Mouse (Mus musculus) neural tube, embryonic 10.5 days (tissue): ENCODE measurements around the gene Ascc2.
"Not testable (repeated sequence)": the region's sequence is repeated elsewhere in the genome, so short reads cannot be mapped to it uniquely, and the experiment has no call there.

Experiments used
- DNase-seq: peaks from one replicate; pipeline ENCODE4 v3.0.0-alpha.2; 2017; ENCODE audit warnings: low spot score; ENCODE audit errors: extremely low spot score

The Ascc2 gene

DNA sequence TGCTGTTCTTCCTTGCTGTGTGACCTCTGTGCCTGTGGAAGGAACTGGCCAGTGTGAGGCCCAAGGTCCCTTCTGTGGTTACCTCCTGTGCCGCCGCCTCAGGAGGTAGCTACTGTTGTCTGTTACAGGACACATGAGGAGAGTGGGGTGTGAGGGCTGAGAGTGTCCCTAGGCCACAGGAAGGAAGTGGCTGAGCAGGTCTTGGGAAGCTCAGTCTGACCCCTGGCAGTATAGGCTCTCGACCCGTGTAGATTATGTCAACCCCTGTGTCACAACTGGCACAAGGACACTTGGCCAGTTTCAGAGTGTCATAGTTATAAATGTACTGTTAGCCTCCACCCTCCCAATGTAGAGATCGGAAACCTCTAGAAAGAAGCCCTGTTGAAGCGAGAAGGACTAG is 46.0 kb downstream of the Ascc2 start:
- DNase-seq = no peak

DNA sequence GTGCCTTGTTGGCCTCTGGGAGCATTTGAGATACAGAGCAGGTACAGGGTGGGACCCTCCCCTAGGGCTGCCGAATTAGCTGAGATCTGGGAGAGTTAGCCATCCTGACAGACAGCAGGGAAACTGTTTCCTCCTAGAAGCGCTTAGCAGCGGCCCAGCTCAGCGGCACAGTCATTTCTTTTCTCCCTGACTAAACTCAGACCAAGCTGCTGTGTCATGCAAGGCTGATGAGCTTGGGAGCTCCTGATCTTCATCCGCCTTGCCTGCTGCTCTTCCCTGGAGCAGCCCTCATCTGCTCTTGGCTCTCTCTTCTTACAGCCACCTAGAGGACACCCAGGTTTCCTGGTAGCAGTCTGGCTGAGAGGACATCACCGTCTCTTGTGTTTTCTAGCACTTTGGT is 46.6 kb downstream of the Ascc2 start:
- no peak for DNase-seq

DNA sequence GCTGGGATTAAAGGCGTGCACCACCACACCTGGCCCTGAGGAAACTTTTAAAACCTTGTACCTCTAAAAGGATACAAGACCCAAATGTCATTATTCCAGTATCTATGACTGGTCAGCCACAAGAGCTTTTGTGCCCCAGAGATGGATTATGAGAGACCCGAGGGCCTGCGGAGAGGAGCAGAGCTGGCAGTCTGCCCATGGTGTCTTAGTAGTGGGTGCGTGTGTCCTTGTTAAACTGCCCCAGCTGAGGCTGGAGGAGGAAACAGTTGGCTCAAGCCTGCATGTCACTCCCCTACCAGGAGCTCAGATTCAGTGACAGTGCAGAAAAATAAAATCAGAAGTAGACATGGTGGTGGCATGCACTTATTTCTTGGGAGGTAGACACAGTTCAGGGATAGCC is 47.5 kb downstream of the Ascc2 start:
- no peak for DNase-seq

DNA sequence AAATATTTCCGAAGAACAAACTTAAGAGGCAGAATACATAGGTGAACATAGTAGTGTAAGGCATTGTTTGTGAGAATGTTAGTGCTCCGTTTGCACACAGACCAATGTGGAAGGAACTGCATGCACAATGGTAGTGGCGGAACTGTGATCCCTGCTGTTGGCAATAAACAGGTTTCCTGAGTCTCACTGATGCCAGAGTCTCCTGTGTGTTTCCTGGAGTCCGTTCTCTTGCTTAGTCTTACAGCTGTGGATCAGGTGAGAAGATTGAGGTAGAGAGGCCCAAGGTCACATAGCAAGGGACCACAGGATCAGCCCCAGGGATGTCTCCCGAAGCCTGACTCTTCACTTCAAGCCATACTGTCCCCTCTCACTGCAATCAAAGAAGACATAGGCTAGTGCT is 48.0 kb downstream of the Ascc2 start:
- DNase-seq = no peak

DNA sequence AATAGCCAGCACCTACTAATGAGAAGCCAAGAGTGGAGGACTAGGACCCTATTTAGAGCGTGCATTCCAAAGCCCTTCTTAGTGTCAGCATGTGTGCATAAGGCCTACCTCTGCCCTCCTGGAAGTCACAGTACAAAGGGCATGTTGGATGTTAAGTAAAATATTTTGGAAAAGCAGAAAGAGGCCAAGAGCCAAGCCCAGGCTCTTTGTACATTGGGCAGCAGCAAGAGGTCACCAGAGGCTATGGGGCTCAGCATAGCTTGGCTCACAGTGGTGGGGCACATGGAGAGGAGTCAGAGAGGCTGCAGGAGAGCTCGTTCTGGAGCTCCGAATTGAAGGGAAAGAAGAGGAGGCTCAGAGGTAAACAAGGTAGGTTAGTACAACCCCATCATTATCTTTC is 49.5 kb downstream of the Ascc2 start:
- no peak for DNase-seq

DNA sequence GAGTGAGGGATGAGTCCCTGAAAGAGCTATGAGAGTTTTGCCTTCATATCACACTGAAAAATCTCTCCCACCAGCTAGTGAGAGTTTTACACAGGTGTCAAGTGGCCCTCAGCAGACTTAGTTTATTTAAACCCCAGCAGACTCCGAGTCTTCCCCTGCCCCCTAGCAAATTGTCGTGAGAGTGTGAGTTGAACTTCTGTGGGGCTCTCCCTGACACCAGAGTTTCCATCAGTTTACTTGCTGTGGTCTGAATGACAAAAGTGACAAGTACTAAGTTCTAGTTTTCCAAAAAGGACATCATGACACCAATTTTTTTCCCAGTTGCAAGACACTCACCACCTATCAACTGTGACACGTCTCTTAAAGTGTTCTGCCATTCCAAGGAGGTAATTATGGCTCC is 50.3 kb downstream of the Ascc2 start:
- no peak for DNase-seq

DNA sequence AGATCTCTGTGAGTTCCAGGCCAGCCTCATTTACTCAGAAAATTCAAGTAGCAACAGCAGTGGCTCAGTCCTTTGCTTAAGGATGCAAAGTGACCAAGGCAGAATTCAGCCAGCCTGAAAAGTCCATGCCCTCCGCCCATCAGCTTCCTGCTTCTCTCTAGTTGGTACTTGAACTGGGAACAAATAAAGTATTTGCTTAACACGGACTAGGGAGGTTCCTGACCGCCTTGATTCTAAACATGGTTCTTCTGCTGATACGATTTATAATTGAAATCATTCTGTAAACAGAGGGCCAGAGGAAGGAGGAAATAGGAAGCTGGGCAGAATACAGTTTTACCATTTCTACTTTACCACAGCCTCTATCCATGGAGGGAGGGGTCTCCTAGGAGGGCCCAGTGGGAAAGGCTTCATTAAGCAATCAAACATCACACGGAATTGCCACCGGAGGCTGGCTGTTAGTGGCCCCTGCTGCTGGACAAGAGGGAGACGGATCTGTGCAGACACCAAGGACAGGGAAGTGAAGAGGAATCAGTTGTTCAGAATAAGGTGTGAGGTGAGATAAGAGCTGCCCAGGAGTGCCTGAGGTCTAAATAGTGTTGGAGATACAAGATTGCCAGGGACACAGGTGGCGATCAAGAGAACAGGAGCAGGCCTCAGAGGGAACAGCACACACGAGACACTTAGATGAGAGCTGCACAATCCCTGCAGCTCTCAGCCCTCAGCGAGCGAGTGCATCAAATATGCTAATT is 51.3 kb downstream of the Ascc2 start:
- no peak for DNase-seq

DNA sequence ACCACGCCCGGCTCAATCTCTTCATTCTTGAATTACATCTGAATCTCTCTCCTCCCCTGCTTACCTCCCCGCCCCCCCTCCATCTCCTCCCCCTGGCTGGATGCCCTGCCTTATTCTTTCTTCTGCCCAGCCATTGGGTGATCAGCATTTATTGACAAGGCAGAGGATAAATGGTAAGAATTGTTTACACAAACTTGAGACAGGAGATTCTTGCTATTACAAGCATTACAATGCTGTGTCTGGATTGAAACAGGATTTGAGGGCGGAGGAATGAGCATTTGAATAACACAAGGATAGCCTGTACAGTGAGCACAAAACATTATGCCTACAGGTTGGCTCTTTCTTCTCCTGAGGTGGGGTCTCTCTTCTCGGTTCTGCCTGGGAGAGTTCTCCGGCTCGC is 52.8 kb downstream of the Ascc2 start:
- DNase-seq = no peak

DNA sequence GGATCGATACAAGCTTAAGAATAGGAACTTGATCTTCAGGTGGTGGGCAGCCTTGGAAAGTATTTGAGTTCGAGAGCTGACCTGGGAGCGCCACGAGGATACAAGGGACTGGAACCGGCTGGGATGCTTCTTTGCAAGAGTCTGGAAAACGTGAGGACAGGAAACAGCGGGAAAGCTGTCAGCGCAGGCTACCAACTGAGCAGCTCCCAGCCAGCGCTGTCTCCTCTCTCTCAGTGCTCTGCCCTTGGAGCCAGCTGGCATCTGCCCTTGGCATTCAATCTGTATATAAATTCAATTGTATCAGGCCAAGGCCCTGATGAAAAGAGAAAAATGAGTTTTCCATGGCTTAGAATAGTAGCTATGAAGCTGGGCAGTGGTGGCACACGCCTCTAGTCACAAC is 53.7 kb downstream of the Ascc2 start:
- DNase-seq = no peak

DNA sequence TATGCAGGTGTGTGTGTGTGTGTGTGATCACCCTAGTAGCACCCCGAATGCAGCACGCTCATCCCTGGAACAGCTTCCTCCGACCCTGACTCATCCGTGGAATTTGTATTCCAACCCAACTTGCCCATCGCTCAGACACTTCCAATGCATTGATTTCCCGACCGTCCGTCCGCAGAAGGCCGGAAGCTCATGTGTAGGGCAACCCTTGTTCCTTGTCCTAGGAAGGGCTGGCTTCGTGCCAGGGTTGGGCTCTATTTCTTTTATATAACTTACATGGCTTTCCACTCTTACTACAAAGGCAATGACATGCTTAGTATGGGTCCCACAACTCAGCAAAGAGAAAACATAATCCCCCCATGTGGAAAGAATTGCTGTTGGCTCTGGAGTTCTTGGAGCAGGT is 54.6 kb downstream of the Ascc2 start:
- no peak for DNase-seq

DNA sequence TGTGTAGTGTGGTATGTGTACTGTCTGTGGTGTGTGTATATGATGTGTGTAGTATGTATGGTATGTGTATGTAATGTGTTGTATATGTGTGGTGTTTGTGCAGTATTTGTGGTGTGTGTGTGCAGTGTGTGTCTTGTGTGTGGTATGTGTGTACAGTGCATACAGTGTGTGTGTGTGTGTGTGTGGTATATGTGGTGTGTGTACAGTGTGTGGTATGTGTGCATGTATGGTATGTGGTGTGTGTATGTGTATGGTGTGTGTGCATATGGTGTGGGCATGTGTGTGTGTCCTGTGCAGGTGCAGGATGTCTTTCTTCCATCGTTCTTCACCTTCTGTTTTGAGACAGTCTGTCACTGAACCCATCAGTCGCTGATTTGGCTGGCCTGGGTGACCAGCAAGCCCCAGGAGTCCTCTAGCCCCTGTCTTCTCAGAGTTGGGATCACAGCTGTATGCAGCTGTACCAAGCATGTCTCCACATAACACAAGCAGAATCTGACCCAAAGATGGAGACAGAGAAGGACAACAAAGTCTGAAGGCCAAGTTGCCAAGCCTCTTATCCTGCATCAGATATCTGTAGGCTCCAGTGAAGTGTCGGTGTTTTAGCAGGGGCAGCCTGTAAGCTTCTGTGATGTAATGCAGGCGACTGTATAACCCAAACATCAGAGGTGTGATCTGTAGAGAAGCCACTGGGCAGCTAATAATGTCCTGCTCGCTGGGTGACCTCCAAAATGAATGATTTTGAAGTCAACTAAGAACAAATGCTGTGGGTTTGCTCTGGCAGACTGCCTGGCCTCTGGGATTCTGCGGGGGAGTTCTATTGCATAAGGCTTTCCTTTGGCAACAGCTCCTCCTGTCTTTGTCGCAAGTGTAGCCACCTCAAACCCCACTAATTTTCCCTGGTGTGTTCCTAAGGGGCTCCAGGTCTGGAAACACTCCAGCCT is 59.8 kb downstream of the Ascc2 start:
- DNase-seq = no peak

DNA sequence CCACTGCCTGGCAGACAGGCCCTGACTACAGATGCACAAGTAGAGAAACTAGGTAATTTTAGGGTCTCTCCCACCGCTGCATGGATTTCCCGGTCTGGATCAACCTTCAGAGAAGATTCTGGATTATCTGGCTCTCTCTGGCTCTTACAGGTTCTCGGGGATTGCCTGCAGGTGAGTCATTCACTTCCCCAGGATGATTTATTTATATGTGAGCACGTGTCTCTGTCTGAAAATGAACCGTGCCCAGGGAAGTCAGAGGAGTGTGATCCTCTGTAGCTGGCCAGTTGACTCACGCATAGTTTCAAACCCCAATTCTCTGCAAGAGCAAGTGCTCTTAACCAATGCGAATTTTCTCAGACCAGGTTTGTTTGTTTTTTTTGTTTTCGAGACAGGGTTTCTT is 63.2 kb downstream of the Ascc2 start:
- DNase-seq = no peak

DNA sequence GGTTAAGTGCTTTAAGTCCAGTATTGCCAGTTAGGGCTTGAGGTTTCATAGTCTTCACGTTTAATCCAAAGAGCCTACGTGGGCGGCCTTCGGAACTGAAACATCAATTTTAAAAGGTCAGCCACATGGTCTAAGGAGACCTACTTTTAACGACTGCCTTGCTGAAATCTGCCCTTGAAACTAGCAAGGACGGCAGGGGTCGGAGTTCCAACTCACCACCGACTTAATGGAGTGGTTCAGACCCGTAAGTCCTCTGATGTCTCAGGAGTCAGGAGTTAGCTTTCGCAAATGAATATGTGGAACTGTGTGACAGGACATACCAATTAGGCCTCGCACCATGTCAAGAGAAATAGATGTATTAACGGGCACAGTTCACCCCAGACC is 66.1 kb downstream of the Ascc2 start:
- DNase-seq = no peak

DNA sequence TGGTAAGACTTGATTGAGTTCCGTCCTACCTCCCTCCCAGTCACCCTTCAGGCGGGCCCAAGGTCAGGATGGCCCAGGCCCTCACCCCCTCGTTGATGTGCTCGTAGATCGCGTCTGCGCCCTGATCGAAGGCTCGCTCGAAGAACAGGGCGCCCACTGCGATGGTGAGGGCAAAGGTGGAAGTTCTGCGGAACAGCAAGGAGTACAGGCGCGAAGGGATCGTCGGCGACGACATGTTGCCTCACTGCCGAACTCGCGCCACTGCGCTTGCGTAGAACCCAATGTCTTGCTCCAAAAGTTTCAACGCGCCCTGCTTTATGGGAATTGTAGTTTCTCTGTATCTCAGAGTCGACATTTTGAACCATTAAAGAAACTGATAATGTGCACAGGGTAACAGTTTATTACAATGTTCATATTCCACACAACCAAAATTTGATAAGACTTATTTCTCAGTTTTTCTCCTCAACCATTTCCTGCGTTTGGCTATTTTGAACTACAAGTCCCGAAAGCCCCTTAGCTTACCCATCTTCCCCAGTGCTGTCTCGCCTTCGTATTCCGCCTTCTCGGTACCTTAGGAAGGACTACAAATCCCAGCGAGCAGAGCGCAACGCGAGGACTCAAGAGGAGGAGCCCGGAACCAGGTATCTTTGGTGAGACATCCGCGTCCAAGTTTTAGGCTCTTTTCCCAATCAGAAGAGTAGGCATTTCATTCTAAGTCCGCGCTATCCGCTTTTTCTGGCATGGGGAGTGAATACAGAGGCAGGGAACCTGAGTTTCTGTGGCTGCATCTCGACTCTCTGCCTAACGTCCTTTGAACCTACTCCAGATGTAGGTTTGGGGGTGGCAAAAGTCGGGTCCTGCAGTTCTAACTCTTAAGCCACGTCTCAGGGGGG is 66.8 kb downstream of the Ascc2 start, which contains the start of the genes Uqcr10 and Zmat5:
Gene Uqcr10, minus strand, starts transcription at position 271 of the 893 bp plus-strand sequence.
Gene Zmat5, plus strand, starts transcription at position 607 of the 893 bp plus-strand sequence.
- DNase-seq = peak; percentile 90

DNA sequence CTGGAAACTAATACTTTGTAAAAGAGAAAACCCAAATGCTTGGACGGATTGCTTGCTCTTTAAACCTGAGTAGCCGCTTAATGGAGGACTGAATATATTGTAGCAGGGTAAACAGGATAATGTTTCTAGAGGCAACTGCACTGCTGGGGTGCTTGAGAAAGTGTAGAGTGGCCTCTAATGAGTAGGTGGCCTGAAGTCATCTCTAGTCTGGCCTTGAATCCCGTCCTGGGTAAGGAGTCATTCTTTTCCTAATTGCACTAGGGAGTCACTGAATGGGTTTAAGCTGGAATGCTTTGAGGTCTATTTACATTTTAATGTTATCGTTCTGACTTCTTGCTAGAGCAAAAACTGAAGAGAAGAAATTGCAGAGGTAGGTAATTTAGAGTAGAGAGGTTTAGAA is 67.6 kb downstream of the Ascc2 start:
- DNase-seq = no peak

DNA sequence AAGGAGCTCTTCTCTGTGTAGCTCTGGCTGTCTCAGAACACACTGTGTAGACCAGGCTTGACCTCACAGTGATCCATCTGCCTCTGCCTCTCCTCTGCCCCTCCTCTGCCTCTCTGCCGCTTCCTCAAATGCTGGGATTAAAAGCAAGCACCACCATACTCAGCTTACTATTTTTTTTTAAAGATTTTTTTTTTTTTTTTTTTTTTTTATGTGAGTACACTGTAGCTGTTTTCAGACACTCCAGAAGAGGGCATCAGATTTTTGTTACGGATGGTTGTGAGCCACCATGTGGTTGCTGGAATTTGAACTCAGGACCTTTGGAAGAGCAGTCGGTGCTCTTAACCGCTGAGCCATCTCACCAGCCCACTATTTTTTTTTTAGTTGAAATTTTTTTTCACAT is 72.6 kb downstream of the Ascc2 start:
- DNase-seq = not testable (repeated sequence)

DNA sequence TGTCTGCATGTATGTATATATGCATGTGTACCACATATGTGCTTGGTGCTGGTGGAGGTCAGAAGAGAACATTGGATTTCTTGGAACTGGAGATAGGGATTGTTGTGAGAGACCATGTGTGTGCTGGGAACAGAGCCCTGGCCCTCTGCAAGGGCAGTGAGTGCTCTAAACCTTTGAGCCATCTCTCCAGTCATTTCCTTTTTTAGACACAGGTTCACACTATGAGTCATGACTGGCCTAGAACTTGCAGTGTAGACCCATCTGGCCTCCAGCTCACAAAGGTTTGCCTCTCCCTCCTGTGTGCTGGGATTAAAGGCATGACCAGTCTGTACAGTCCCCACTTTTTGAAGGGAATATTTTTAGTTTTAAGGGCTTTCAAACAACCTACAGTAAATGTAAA is 75.3 kb downstream of the Ascc2 start:
- DNase-seq = no peak

DNA sequence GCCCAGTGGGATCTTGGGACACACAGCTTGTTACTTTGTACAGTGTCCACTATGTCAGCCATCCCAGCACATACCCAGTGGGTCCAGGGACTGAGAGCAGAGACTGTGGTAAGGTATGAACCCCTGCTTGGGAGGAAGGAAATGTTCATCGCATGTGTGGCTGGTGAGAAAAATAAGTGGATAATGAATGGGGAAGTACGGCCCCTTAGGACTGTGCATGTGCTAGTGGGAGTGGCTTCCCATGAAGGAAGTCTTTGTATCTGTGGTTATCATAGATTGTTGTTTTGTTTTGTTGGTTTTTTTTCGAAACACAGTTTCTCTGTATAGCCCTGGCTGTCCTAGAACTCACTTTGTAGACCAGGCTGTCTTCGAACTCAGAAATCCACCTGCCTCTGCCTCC is 77.2 kb downstream of the Ascc2 start:
- no peak for DNase-seq

DNA sequence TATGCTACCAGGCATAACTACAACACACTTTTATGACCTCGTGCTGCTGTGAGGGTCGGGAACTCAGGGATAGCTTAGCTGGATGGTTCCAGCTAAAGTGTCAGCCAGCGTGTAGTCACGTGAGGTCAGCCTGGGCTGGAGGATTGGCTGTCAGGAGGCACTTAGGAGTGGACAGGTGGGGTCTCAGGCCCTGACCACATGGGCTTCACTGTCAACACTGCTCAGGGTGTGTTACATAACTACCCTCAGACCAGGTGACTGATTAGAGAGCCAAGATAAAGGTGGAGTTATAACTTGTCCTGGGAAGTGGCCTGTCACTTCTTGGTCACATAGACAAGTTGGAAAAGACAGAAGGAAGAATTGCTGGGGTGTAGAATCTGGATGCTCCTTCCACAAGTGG is 78.0 kb downstream of the Ascc2 start:
- DNase-seq = no peak

DNA sequence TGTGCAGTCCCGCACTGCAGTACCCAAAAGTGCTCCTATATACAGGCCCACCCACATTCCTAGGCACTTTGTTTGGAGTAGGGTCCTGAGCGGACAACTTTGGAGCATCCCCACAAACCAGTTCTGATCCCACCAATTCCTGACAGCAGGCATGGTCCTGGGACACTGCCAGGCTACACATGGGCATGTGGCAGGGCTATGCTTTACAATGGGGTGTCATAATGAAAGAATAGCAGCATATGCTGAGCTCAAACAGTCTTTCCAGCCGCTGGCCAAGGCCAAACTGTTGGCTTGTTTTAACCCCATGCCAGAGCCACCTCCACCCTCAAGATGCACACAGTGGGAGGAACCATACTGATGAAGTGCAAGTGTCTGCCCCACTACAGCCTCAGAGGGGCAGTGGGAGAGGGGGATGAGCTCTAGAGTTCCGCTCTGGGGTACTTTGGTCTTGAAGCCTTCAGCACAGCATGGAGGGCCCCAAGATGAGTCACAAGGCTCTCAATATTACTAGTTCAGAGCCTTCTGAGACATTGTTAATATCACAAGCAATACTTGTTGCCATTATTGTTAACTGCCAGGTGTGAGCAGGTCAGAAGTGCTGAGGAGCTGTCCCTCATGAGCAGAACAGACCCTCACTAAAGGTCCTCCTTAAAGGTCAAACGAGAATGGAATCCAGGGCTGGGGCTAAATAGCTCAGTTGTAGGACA is 79.1 kb downstream of the Ascc2 start:
- DNase-seq = no peak

DNA sequence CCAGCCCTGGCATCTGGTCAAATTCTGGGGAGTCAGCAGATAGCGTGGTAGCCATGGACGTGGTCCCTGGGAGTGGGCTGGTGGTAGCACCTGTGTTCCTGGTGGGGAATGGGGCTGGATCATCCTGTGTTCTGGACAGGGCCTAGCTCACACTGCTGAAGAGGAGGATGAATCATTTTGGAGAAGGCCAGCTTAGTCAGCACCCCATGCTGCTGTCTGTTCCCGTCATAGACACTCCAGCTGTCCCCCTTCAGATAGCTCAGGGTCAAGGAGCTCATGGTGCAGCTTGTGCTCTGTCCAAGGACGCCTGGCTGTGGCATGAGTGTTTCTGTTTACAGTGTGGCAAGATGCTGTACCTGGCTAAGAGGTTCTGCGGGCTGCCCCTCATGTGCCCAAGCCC is 81.0 kb downstream of the Ascc2 start:
- DNase-seq = no peak
